Mouse (Mus musculus): Measurements from ENCODE around the gene Ano10.

Gene Ano10

GRCm38 (mm10) chr9:122293865-122294241 is 370 bp downstream of the Ano10 start:
- no peak for DNase-seq (ENCODE audit: extremely low read depth, low read depth)

DNA sequence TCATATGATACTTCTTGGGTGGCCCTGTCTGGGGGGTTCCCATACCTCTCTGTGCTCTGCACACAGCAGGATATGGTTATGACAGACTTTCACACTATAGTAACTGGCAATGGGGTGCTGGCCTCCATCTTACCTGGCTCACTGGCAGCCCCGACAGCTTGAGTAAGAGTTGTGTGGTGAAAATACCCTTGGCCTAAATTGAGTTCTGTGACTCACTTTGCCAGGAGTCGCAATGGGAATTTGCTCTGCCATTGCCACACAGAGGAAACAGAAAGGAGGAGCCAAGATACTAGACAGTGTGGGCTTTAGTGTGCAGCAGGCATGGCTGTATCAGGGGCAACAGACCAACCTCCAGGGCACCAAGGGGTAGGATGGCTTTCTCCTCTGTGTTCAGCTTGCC is 4.0 kb downstream of the Ano10 start:
- DNase-seq (ENCODE audit: extremely low read depth, low read depth) = no peak

- DNase-seq (ENCODE audit: extremely low read depth, low read depth) = no peak
These were observed 5.8 kb downstream of the Ano10 start for GRCm38 (mm10) chr9:122288416-122288815.

GRCm38 (mm10) chr9:122287526-122287925 is 6.7 kb downstream of the Ano10 start:
- DNase-seq (ENCODE audit: extremely low read depth, low read depth) = no peak

DNA sequence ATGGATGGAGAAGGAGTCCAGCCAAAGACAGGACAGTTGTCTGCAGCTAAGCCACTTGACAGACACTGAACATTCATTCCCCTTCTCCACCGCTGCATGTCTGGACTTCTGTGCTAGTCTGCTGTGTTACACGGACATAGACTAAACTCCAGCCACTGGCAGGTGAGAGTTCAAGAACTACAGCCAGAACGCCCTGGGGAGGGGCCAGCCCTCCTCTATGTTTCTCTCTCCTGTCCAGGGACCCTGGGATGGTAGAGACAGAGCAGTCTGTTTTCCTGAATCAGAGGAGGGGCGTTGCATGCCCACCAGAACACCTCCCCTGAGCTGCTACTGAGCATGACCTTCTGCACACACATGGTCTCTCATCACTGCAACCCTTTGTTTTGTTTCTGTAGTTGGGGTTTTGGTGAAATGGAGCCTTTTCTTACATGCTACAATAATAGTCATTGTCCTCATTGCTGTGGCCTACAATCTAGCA is 8.4 kb downstream of the Ano10 start:
- no peak for DNase-seq (ENCODE audit: extremely low read depth, low read depth)

DNA sequence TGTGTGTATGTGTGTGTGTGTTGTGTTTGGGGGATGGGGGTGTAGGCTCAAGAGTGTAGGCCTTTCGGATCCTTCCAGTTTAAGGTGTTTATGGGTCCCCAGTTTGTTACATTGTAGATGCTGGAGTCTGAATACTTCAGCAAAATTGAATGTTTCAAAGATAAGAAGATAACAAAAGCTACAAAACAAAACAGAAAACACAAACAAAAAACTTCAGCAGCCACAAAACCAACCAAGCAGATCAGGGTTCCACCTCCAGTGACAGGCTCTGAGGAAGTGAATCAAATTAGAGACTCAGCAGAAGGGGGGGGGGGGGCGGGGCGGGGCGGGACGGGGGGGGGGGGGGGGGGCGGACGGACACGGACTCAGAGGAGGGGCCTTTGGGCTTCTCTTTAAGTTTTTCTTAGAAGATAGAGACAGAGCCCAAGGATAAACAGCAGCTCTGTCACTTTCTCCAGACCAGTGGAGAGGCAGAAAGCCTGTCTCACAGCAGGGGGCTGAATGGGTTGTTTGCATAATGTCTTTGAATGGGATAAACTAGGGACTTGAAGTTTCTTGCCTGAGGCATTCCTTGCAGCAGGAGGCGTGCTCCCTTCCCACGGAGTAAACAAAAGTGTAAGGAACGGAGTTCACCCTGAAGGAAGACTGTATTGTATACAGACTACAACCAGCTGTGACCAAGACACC is 8.9 kb downstream of the Ano10 start:
- no peak for DNase-seq (ENCODE audit: extremely low read depth, low read depth)

DNA sequence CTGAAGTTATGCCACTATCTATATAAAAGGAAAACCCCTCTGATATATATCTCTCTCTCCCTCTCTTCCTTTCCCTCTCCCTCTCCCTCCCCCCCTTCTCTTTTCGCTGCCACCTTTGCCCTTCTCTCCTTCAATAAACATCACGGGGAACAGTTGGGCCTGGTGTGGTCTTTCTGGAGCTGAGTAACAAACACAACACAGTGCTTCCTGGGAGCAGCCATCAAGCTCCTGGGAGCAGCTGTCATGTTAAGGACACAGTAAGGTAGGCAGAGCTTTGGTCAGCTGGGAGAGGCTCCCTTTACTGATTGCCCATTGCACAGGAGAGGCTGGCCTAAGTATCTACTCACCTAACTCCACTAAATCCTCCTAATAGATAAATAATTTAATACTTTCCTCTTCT is 9.5 kb downstream of the Ano10 start:
- no peak for DNase-seq (ENCODE audit: extremely low read depth, low read depth)

- DNase-seq (ENCODE audit: extremely low read depth, low read depth) = no peak
These were observed 13.2 kb downstream of the Ano10 start for GRCm38 (mm10) chr9:122281004-122281403.

DNA sequence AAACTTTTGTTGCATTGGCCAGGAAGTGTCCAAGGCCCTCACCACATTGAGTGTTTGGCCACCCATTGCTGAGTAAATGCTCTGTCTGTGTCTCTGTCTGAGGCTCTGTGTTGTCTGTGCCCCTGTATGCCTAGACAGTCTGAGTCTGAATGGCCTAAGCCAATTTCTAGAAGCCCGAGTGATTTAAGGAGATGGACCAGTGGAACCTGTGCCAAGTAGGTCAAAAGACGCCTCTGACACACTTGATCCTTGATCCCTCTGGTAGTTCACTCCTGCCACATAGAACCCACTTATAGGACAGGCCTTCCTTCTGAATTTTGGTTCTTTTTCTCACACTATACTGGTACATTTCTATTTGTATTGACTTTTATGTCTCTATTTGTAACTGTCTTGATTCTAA is 17.6 kb downstream of the Ano10 start:
- no peak for DNase-seq (ENCODE audit: extremely low read depth, low read depth)

GRCm38 (mm10) chr9:122276134-122276533 is 18.1 kb downstream of the Ano10 start:
- DNase-seq (ENCODE audit: extremely low read depth, low read depth) = no peak

DNA sequence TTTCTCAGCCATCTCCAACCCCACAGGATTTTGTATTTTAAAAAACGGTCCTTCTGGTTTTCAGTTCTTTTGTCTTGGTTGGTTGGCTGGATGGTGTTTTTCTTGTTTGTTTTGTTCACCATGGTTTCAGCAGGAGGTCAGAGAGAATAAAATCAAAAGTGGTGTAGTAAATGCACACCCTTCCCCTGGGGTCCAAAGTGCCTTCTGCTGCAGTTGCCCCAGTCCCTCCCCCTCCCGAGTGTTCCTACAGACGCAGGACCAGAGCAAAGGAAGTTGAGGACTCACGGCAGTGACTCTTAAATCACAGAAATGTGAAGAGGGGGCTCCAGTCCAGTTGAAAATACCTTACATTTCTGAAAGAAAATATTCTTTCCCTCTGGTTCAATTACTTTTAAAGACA is 19.9 kb downstream of the Ano10 start:
- no peak for DNase-seq (ENCODE audit: extremely low read depth, low read depth)

DNA sequence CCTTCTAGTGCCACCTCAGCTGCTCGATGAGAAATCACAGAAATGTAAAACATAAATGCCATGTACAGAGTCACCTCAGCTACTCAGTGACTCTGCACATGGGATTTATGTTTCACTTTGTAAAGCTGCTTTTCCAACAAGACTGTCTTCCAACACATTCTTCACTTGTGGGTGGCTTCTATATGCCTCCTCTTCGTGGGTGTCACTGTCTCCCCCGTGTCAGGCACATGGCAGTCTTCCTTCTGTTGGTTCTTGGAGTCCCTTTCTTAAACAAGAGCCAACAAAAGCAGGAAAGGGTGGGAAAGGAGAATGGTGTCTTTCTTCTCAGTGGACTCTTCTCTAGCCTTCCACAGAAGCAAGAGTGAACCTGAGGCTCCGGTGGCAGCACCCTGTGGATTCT is 20.3 kb downstream of the Ano10 start:
- DNase-seq (ENCODE audit: extremely low read depth, low read depth) = no peak

DNA sequence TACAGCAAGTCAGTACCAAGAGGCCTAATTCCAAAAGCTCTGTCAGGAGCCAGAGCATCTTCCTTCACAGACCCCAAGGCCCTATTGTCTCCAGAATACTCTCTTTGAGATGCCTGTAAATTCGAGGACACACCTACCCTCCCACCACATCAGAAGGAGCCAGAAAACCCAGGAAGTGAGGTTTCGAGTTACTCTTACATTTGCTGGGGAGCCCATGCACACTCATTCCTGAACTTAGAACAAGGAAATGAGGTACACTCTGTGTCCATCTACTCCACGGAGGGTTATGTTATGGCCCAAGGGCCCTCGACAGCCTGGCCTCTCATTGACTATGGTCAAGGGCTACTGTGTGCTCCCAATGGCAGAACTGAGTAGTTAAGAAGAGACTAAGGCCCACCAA is 22.4 kb downstream of the Ano10 start:
- DNase-seq (ENCODE audit: extremely low read depth, low read depth) = no peak

- DNase-seq (ENCODE audit: extremely low read depth, low read depth) = no peak
These were observed 22.9 kb downstream of the Ano10 start for GRCm38 (mm10) chr9:122271318-122271717.

DNA sequence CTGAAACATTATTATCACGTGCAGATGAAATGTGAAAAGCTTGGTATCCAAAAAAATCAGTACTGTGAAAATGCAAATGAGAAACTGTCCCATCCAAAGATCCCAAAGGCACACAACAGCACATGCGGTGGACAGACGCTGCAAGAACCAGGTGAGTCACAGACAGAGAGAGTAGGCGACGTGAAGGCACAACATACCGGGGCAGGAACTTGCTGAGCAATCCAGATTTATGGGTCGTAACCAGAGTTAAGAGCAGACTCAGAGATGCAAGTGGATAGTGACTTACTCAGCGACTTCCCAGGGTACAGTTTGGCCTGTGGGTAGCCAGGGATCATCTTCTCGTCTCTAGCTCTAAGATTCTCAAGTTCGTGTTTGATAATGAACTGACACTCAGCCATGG is 23.3 kb downstream of the Ano10 start:
- no peak for DNase-seq (ENCODE audit: extremely low read depth, low read depth)

DNA sequence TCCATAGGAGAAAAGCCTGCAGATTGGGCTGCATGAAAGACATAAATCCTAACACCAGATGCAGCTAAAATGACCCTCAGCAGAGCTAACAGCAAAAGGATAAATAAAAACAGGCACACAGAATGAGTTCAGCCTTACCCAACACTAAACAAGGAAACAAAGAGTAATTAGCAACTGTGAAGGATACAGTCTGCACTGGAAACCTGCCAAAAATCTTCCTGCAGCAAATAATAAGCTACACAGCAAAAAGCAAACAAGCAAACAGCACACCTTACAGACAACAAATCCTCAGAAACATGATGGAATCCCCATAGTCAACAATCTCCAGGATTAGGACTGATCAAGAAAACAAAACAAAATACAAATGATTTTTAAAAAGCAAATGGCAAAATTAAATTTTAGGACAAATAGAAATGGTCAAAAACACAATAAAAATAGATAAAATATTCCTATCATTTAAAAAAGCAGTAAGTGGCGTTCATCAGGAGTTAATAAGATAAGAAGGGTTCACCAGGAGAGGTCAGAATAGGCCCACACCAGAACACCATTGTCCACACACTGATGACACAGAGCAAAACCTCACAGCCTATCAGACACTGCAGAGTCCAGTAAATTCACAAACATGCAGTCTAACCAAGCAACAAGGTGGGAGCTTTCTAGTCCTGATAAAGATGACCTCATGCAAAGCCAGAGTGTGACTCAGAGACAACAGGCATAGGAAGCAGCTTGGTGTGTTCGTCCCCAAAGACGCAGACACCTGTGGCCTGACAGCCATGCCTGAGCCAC is 24.8 kb downstream of the Ano10 start:
- no peak for DNase-seq (ENCODE audit: extremely low read depth, low read depth)

- DNase-seq (ENCODE audit: extremely low read depth, low read depth) = no peak
These were observed 28.6 kb downstream of the Ano10 start for GRCm38 (mm10) chr9:122265526-122266210.

- no peak for DNase-seq (ENCODE audit: extremely low read depth, low read depth)
These were observed 31.1 kb downstream of the Ano10 start for GRCm38 (mm10) chr9:122263140-122263539.

GRCm38 (mm10) chr9:122254386-122254785 is 39.8 kb downstream of the Ano10 start:
- no peak for DNase-seq (ENCODE audit: extremely low read depth, low read depth)

DNA sequence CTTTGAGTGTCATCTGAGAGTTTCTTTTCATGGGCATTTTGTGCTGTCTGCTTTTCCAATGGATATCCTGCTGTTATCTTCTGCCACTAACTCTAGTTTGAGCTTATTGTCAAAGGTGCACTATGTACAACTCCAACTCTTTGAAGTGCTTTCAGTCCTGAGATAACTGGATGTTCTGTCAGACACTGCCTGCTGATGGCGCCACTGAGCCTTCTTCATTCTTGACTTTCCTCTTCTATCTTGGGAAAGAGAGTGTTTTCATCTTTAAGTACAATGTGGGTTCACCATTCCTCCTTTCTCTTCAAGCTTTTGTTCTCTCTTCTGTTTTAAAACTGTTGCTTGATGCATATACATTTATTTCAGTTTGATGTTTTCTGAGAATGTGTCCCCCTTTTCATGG is 42.1 kb downstream of the Ano10 start:
- no peak for DNase-seq (ENCODE audit: extremely low read depth, low read depth)

DNA sequence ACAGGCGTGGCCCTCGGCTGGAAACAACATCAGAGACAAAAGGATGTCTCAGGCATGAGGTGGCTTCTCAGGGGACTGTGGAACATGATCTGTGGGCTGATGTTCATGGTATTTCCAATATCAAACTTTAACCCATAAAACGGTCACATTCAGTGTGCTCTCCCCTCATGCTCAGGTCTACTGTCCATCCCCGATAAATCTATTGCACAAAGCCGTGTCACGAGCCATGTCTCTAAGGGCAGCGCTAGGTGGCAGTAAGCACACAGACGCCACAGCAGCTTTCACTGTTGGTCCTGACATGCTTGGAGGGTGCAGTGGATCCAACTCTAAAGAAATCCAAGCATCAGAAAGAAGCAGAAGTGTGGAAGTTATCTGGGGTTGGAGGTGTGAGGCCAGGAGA is 46.1 kb downstream of the Ano10 start:
- no peak for DNase-seq (ENCODE audit: extremely low read depth, low read depth)

DNA sequence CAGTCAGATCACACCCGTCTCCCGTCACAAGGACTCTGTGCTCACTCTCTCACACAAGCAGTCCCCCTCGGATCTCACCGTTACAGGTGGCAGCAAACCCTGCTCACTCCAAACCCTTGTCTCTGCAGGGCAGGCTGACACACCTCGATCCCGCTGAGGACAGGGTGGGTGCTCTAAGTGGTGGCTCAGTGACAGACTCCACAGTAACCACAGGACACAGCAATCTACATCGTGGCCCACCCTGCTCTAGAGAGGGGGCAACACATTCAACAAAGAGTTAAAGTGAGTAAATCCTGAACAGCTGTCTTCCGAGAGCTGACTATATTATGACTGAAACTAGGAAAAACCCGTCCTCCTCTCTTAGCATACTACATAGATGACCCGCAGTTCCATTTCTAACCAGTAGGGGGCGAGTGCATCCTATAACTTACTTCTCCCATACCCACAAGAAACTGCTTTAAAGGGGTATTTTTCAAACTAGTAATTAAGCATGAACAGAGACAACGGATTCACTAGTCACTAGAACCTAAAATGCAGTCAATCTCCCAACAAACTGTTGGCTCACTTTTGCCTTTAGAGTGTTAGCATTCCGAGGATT is 46.7 kb downstream of the Ano10 start:
- DNase-seq (ENCODE audit: extremely low read depth, low read depth) = peak; percentile 47
